Mouse (Mus musculus): ENCODE measurements around the gene Cntn4. TPM values are rescaled to one million over a fixed set of nuclear protein-coding genes. Genes with fewer than 3 reads are reported as not detected.
A peak's percentile ranks its signal among the peaks of the same experiment; 100 is the strongest.

The Cntn4 gene
- polyA plus RNA-seq, 1 experiment: 13.2 TPM

GRCm38 (mm10) chr6:106440786-106441185 is 763.3 kb downstream of the Cntn4 start:
- peaks cover 19% of the 10 kb centered on the region; the same call in 1 of the 2 replicates for H3K4me1 ChIP-seq (ENCODE audit: control insufficient read depth, insufficient read depth, low read length)
- DNase-seq: peak; percentile 37 to 94
- no peak overlapping the region for H3K4me3 ChIP-seq (replicated peaks; ENCODE audit: insufficient read depth, low read depth, low read length)
- WGBS: 0% methylated on average over 1 of the region's 1 CpGs
- no peak for TF ChIP-seq POLR2A (IDR thresholded peaks at IDR 0.05; ENCODE audit: borderline replicate concordance, insufficient read depth, low read length)
- TF ChIP-seq CTCF (IDR thresholded peaks at IDR 0.05; ENCODE audit: borderline replicate concordance, insufficient read depth, low read depth, low read length): no peak
- peak overlapping the region; percentile 87; the same call in 1 of the 2 replicates for H3K27ac ChIP-seq (ENCODE audit: insufficient read depth, low read length)
- H3K27me3 ChIP-seq (ENCODE audit: control insufficient read depth, insufficient read depth, low read length): no peaks in the 10 kb centered on the region

GRCm38 (mm10) chr6:106441246-106441645 is 763.8 kb downstream of the Cntn4 start:
- Histone ChIP-seq H3K27me3 (ENCODE audit: control insufficient read depth, insufficient read depth, low read length) (no peaks in the 10 kb centered on the region), H3K27ac (ENCODE audit: insufficient read depth, low read length) (peak overlapping the region; percentile 87), H3K4me1 (ENCODE audit: control insufficient read depth, insufficient read depth, low read length) (peaks cover 19% of the 10 kb centered on the region; the same call in 1 of the 2 replicates), H3K4me3 (replicated peaks; ENCODE audit: insufficient read depth, low read depth, low read length) (no peak overlapping the region)
- DNase-seq: peak in 1 of 2 experiments; percentile 65
- TF ChIP-seq POLR2A (IDR thresholded peaks at IDR 0.05; ENCODE audit: borderline replicate concordance, insufficient read depth, low read length) (no peak), CTCF (IDR thresholded peaks at IDR 0.05; ENCODE audit: borderline replicate concordance, insufficient read depth, low read depth, low read length) (no peak)
- WGBS: 15% methylated on average over 3 of the region's 3 CpGs

- Histone ChIP-seq H3K27ac (ENCODE audit: insufficient read depth, low read length) (no peak overlapping the region), H3K4me1 (ENCODE audit: control insufficient read depth, insufficient read depth, low read length) (no peaks in the 10 kb centered on the region), H3K4me3 (replicated peaks; ENCODE audit: insufficient read depth, low read depth, low read length) (no peak overlapping the region), H3K27me3 (ENCODE audit: control insufficient read depth, insufficient read depth, low read length) (no peaks in the 10 kb centered on the region)
- WGBS: 56% methylated on average over 3 of the region's 3 CpGs
- no peak for TF ChIP-seq CTCF (IDR thresholded peaks at IDR 0.05; ENCODE audit: borderline replicate concordance, insufficient read depth, low read depth, low read length)
- TF ChIP-seq POLR2A (IDR thresholded peaks at IDR 0.05; ENCODE audit: borderline replicate concordance, insufficient read depth, low read length): no peak
- no peak for DNase-seq
Observed at GRCm38 (mm10) chr6:106454131-106454838, 776.8 kb downstream of the Cntn4 start.

GRCm38 (mm10) chr6:106455616-106456015 is 778.2 kb downstream of the Cntn4 start:
- TF ChIP-seq POLR2A (IDR thresholded peaks at IDR 0.05; ENCODE audit: borderline replicate concordance, insufficient read depth, low read length) (no peak), CTCF (IDR thresholded peaks at IDR 0.05; ENCODE audit: borderline replicate concordance, insufficient read depth, low read depth, low read length) (no peak)
- Histone ChIP-seq H3K4me1 (ENCODE audit: control insufficient read depth, insufficient read depth, low read length) (no peaks in the 10 kb centered on the region), H3K27me3 (ENCODE audit: control insufficient read depth, insufficient read depth, low read length) (no peaks in the 10 kb centered on the region), H3K27ac (ENCODE audit: insufficient read depth, low read length) (no peak overlapping the region), H3K4me3 (replicated peaks; ENCODE audit: insufficient read depth, low read depth, low read length) (no peak overlapping the region)
- DNase-seq: no peak
- WGBS: 95% methylated on average over 3 of the region's 3 CpGs

- H3K27me3 ChIP-seq (ENCODE audit: control insufficient read depth, insufficient read depth, low read length): no peaks in the 10 kb centered on the region
- no peak overlapping the region for H3K4me3 ChIP-seq (replicated peaks; ENCODE audit: insufficient read depth, low read depth, low read length)
- no peak overlapping the region for H3K27ac ChIP-seq (ENCODE audit: insufficient read depth, low read length)
- TF ChIP-seq POLR2A (IDR thresholded peaks at IDR 0.05; ENCODE audit: borderline replicate concordance, insufficient read depth, low read length) (no peak), CTCF (IDR thresholded peaks at IDR 0.05; ENCODE audit: borderline replicate concordance, insufficient read depth, low read depth, low read length) (no peak)
- no peak for DNase-seq
- WGBS: 71% methylated on average over 6 of the region's 6 CpGs
- no peaks in the 10 kb centered on the region; the same call in 1 of the 2 replicates for H3K4me1 ChIP-seq (ENCODE audit: control insufficient read depth, insufficient read depth, low read length)
Observed at GRCm38 (mm10) chr6:106458166-106458565, 780.7 kb downstream of the Cntn4 start.

GRCm38 (mm10) chr6:106462403-106462802 is 784.9 kb downstream of the Cntn4 start:
- Histone ChIP-seq H3K27me3 (ENCODE audit: control insufficient read depth, insufficient read depth, low read length) (no peaks in the 10 kb centered on the region), H3K4me1 (ENCODE audit: control insufficient read depth, insufficient read depth, low read length) (no peaks in the 10 kb centered on the region; the same call in 1 of the 2 replicates), H3K27ac (ENCODE audit: insufficient read depth, low read length) (no peak overlapping the region), H3K4me3 (replicated peaks; ENCODE audit: insufficient read depth, low read depth, low read length) (no peak overlapping the region)
- TF ChIP-seq POLR2A (IDR thresholded peaks at IDR 0.05; ENCODE audit: borderline replicate concordance, insufficient read depth, low read length): no peak
- no peak for TF ChIP-seq CTCF (IDR thresholded peaks at IDR 0.05; ENCODE audit: borderline replicate concordance, insufficient read depth, low read depth, low read length)
- no peak for DNase-seq
- 86% methylated on average over 6 of the region's 6 CpGs for WGBS

- Histone ChIP-seq H3K4me1 (ENCODE audit: control insufficient read depth, insufficient read depth, low read length) (no peaks in the 10 kb centered on the region; the same call in 1 of the 2 replicates), H3K27me3 (ENCODE audit: control insufficient read depth, insufficient read depth, low read length) (no peaks in the 10 kb centered on the region), H3K4me3 (replicated peaks; ENCODE audit: insufficient read depth, low read depth, low read length) (no peak overlapping the region), H3K27ac (ENCODE audit: insufficient read depth, low read length) (no peak overlapping the region)
- TF ChIP-seq POLR2A (IDR thresholded peaks at IDR 0.05; ENCODE audit: borderline replicate concordance, insufficient read depth, low read length) (no peak), CTCF (IDR thresholded peaks at IDR 0.05; ENCODE audit: borderline replicate concordance, insufficient read depth, low read depth, low read length) (no peak)
- 92% methylated on average over 2 of the region's 2 CpGs for WGBS
- DNase-seq: no peak
Observed at GRCm38 (mm10) chr6:106463857-106464256, 786.4 kb downstream of the Cntn4 start.

GRCm38 (mm10) chr6:106465766-106466165 is 788.3 kb downstream of the Cntn4 start:
- TF ChIP-seq POLR2A (IDR thresholded peaks at IDR 0.05; ENCODE audit: borderline replicate concordance, insufficient read depth, low read length) (no peak), CTCF (IDR thresholded peaks at IDR 0.05; ENCODE audit: borderline replicate concordance, insufficient read depth, low read depth, low read length) (no peak)
- Histone ChIP-seq H3K27ac (ENCODE audit: insufficient read depth, low read length) (no peak overlapping the region), H3K4me1 (ENCODE audit: control insufficient read depth, insufficient read depth, low read length) (no peaks in the 10 kb centered on the region; the same call in 1 of the 2 replicates), H3K27me3 (ENCODE audit: control insufficient read depth, insufficient read depth, low read length) (no peaks in the 10 kb centered on the region), H3K4me3 (replicated peaks; ENCODE audit: insufficient read depth, low read depth, low read length) (no peak overlapping the region)
- no peak for DNase-seq
- WGBS: 75% methylated on average over 2 of the region's 2 CpGs

All from cerebellum, adult 2 months (tissue).